Mouse (Mus musculus) forebrain, postnatal 0 days (tissue): ENCODE measurements around the gene Rom1. TPM values are rescaled to one million over a fixed set of nuclear protein-coding genes. Genes with fewer than 3 reads are reported as not detected.

Experiments
- ATAC-seq: fragments of 200-750 bp; cut with Nextera tagmentation; 2 replicates; pipeline ENCODE4 v1.8.0; 2017; ENCODE audit warnings: mild to moderate bottlenecking, moderate library complexity
- DNase-seq: peaks from one replicate; pipeline ENCODE4 v3.0.0-alpha.2; 2015
- H3K27ac ChIP-seq: fragments of 300-500 bp; sonication (generic); 2 replicates; pipeline ENCODE4 v1.5.1; 2014; ENCODE audit warnings: low read depth, mild to moderate bottlenecking, antibody characterized with exemption, low read length, moderate library complexity, mixed read lengths
- H3K27me3 ChIP-seq: fragments of 300-500 bp; sonication (generic); 2 replicates; pipeline ENCODE4 v1.6.1; 2014; ENCODE audit warnings: mild to moderate bottlenecking, low read length, mixed read lengths; ENCODE audit not compliant: insufficient read depth
- H3K36me3 ChIP-seq: fragments of 300-500 bp; sonication (generic); 2 replicates; pipeline ENCODE4 v1.6.1; 2014; ENCODE audit warnings: mild to moderate bottlenecking, moderate library complexity; ENCODE audit not compliant: insufficient read depth
- H3K4me1 ChIP-seq: fragments of 300-500 bp; sonication (generic); 2 replicates; pipeline ENCODE4 v1.6.1; 2014; ENCODE audit warnings: antibody characterized with exemption; ENCODE audit not compliant: insufficient read depth
- H3K4me2 ChIP-seq: fragments of 300-500 bp; sonication (generic); 2 replicates; pipeline ENCODE4 v1.6.1; 2014; ENCODE audit warnings: low read depth, mild to moderate bottlenecking, moderate library complexity
- H3K4me3 ChIP-seq: fragments of 300-500 bp; sonication (generic); 2 replicates; pipeline ENCODE4 v1.5.1; 2014; ENCODE audit warnings: low read depth, low read length, mixed read lengths
- H3K9ac ChIP-seq: fragments of 300-500 bp; sonication (generic); 2 replicates; pipeline ENCODE4 v1.6.1; 2014; ENCODE audit warnings: mild to moderate bottlenecking
- H3K9me3 ChIP-seq: fragments of 300-500 bp; sonication (generic); 2 replicates; pipeline ENCODE4 v1.6.1; 2016; ENCODE audit warnings: low read length
- CTCF ChIP-seq: sonication (generic); IDR thresholded peaks from 2 replicates; pipeline ENCODE4 v1.5.1; 2016; ENCODE audit warnings: antibody characterized with exemption, control low read depth, low read depth
- WGBS: fragments of 180-500 bp; shearing (Covaris S2); extraction: QIAGEN DNeasy Blood & Tissue Kit; methylation state at CpG from one replicate; pipeline ENCODE4 v1.1.7; 2014; 5-methylcytosine and 5-hydroxymethylcytosine counted together
- microRNA-seq, 2 experiments: library from miRNA; unstranded; fragments of <30 nt; microRNA quantifications; one replicate each; pipeline ENCODE4; 2016
- polyA plus RNA-seq: library from polyadenylated mRNA; unstranded; fragments of >200 nt; fragmentation: Nextera tagmentation; extraction: Ambion mirVana; gene quantifications from 2 replicates; pipeline ENCODE4 v1.2.1, GENCODE M21; 2015
- total RNA-seq: library from RNA; depleted of rRNA; stranded (reverse); fragments of >200 nt; gene quantifications from 2 replicates; pipeline ENCODE4 v1.2.3, GENCODE M21; 2014; rRNA removed

Rom1 gene
- total and polyA plus RNA-seq, 2 experiments from 2014 or later, result 3.3 to 3.5 TPM

GRCm38 (mm10) chr19:8881034-8881392, 48.1 kb downstream of the Rom1 start:
- WGBS, result 11% methylated on average over 3 of the region's 3 CpGs
- ATAC-seq, result peak; percentile 12; the same call in 1 of the 2 replicates
- Histone ChIP-seq H3K4me1 (0 out of 2 replicates have a peak, but pooled peaks cover 4% of the 10 kb centered on the region), H3K9me3 (no peaks in the 10 kb centered on the region), H3K27me3 (no peaks in the 10 kb centered on the region), H3K4me3 (peak overlapping the region; percentile 80), H3K36me3 (peaks cover 11% of the 10 kb centered on the region), H3K27ac (peak overlapping the region; percentile 85; the same call in 1 of the 2 replicates), H3K9ac (peak overlapping the region; percentile 85), H3K4me2 (peak overlapping the region; percentile 87)
- TF ChIP-seq CTCF, result no peak
- no peak for DNase-seq

- no peak for TF ChIP-seq CTCF
- peak; percentile 90 for DNase-seq
- no peaks in the 10 kb centered on the region for H3K27me3 ChIP-seq
- H3K9me3 ChIP-seq, result no peaks in the 10 kb centered on the region
- peaks cover 14% of the 10 kb centered on the region for H3K36me3 ChIP-seq
- peak within 1 kb of the TSS; percentile 85 for H3K9ac ChIP-seq
- peak within 1 kb of the TSS; percentile 87 for H3K4me2 ChIP-seq
- ATAC-seq, result peak; percentile 99
- peak within 1 kb of the TSS; percentile 80 for H3K4me3 ChIP-seq
- under 1% methylated on average over 42 of the region's 42 CpGs for WGBS
- H3K27ac ChIP-seq, result peak within 1 kb of the TSS; percentile 85
- 0 out of 2 replicates have a peak, but pooled peaks cover 4% of the 10 kb centered on the region for H3K4me1 ChIP-seq
These were observed 48.7 kb downstream of the Rom1 start, which contains the start of gene Uqcc3 for GRCm38 (mm10) chr19:8880311-8881033. TSS of gene Uqcc3 (minus strand) at chr19:8880923.

Small RNAs within 50 kb of the gene (microRNA-seq; reads per million reads assigned to microRNA genes)
- gene Mir5136, result 0 to 0.24 reads per million in 2 experiments

Other genes starting within 250 kb of the Rom1 start
Only the 30 nearest of the 32 such genes appear.
- 74.1 and 85.9 TPM in 2 replicates for gene Wdr74, start 193.5 kb downstream of the Rom1 start, total RNA-seq
- 98.7 and 113 TPM in 2 replicates for gene Wdr74, start 193.5 kb downstream of the Rom1 start, polyA plus RNA-seq
- not detected in 2 replicates for gene 1700092M07Rik, start 188.6 kb downstream of the Rom1 start, total RNA-seq
- 0.65 and 0.67 TPM in 2 replicates for gene 1700092M07Rik, start 188.6 kb downstream of the Rom1 start, polyA plus RNA-seq
- gene Stx5a, start 187.9 kb downstream of the Rom1 start, total RNA-seq, result 130 and 140 TPM in 2 replicates
- 86.4 and 97.6 TPM in 2 replicates for gene Stx5a, start 187.9 kb downstream of the Rom1 start, polyA plus RNA-seq
- gene Nxf1, start 172.3 kb downstream of the Rom1 start, total RNA-seq, result 81.7 and 114 TPM in 2 replicates
- 97.1 and 97.9 TPM in 2 replicates for gene Nxf1, start 172.3 kb downstream of the Rom1 start, polyA plus RNA-seq
- 236 and 241 TPM in 2 replicates for gene Tmem223, start 158.4 kb downstream of the Rom1 start, total RNA-seq
- 269 and 334 TPM in 2 replicates for gene Tmem223, start 158.4 kb downstream of the Rom1 start, polyA plus RNA-seq
- 17.4 and 19.6 TPM in 2 replicates for gene Tmem179b, start 154.9 kb downstream of the Rom1 start, total RNA-seq
- 22.4 and 22.6 TPM in 2 replicates for gene Tmem179b, start 154.9 kb downstream of the Rom1 start, polyA plus RNA-seq
- gene Taf6l, start 142.9 kb downstream of the Rom1 start, total RNA-seq, result 27.2 and 31.7 TPM in 2 replicates
- gene Taf6l, start 142.9 kb downstream of the Rom1 start, polyA plus RNA-seq, result 25.1 and 25.2 TPM in 2 replicates
- 89.3 and 99.3 TPM in 2 replicates for gene Polr2g, start 130.8 kb downstream of the Rom1 start, total RNA-seq
- 193 and 216 TPM in 2 replicates for gene Polr2g, start 130.8 kb downstream of the Rom1 start, polyA plus RNA-seq
- 7.0 and 7.3 TPM in 2 replicates for gene Zbtb3, start 126.8 kb downstream of the Rom1 start, total RNA-seq
- 4.3 and 5.0 TPM in 2 replicates for gene Zbtb3, start 126.8 kb downstream of the Rom1 start, polyA plus RNA-seq
- 71.9 and 72.6 TPM in 2 replicates for gene Ttc9c, start 110.0 kb downstream of the Rom1 start, total RNA-seq
- 34.1 and 44.4 TPM in 2 replicates for gene Ttc9c, start 110.0 kb downstream of the Rom1 start, polyA plus RNA-seq
- 28.2 and 38.3 TPM in 2 replicates for gene Hnrnpul2, start 109.3 kb downstream of the Rom1 start, total RNA-seq
- 3.9 and 5.3 TPM in 2 replicates for gene Hnrnpul2, start 109.3 kb downstream of the Rom1 start, polyA plus RNA-seq
- not detected in 2 replicates for gene AC129217.1, start 99.6 kb downstream of the Rom1 start, total RNA-seq
- not detected in 2 replicates for gene AC129217.1, start 99.6 kb downstream of the Rom1 start, polyA plus RNA-seq
- 81.5 and 91.5 TPM in 2 replicates for gene Bscl2, start 91.9 kb downstream of the Rom1 start, total RNA-seq
- 78.9 and 88.9 TPM in 2 replicates for gene Bscl2, start 91.9 kb downstream of the Rom1 start, polyA plus RNA-seq
- gene Gng3, start 90.2 kb downstream of the Rom1 start, total RNA-seq, result 68.0 and 78.5 TPM in 2 replicates
- 594 and 622 TPM in 2 replicates for gene Gng3, start 90.2 kb downstream of the Rom1 start, polyA plus RNA-seq
- 1.5 and 2.6 TPM in 2 replicates for gene Lrrn4cl, start 78.6 kb downstream of the Rom1 start, total RNA-seq
- 0.58 and 0.88 TPM in 2 replicates for gene Lrrn4cl, start 78.6 kb downstream of the Rom1 start, polyA plus RNA-seq
- 108 and 126 TPM in 2 replicates for gene Ubxn1, start 57.9 kb downstream of the Rom1 start, total RNA-seq
- 168 and 185 TPM in 2 replicates for gene Ubxn1, start 57.9 kb downstream of the Rom1 start, polyA plus RNA-seq
- gene Uqcc3, start 48.4 kb downstream of the Rom1 start, total RNA-seq, result 14.2 and 36.1 TPM in 2 replicates
- gene Uqcc3, start 48.4 kb downstream of the Rom1 start, polyA plus RNA-seq, result 59.1 TPM in 2 replicates
- 5.0 and 7.2 TPM in 2 replicates for gene Lbhd1, start 45.6 kb downstream of the Rom1 start, total RNA-seq
- 30.3 and 36.5 TPM in 2 replicates for gene Lbhd1, start 45.6 kb downstream of the Rom1 start, polyA plus RNA-seq
- not detected in 2 replicates for gene Gm49403, start 45.4 kb downstream of the Rom1 start, total RNA-seq
- gene Gm49403, start 45.4 kb downstream of the Rom1 start, polyA plus RNA-seq, result not detected in 2 replicates
- gene 1810009A15Rik, start 40.5 kb downstream of the Rom1 start, total RNA-seq, result 26.0 and 37.5 TPM in 2 replicates
- 31.9 and 45.7 TPM in 2 replicates for gene 1810009A15Rik, start 40.5 kb downstream of the Rom1 start, polyA plus RNA-seq
- gene Gm49416, start 40.4 kb downstream of the Rom1 start, total RNA-seq, result 0.95 TPM in 1 of 2 replicates, not detected in the other
- 1.4 TPM in 1 of 2 replicates, not detected in the other for gene Gm49416, start 40.4 kb downstream of the Rom1 start, polyA plus RNA-seq
- 26.1 and 29.9 TPM in 2 replicates for gene Ints5, start 36.4 kb downstream of the Rom1 start, total RNA-seq
- gene Ints5, start 36.4 kb downstream of the Rom1 start, polyA plus RNA-seq, result 23.6 and 26.8 TPM in 2 replicates
- 67.7 and 96.7 TPM in 2 replicates for gene Ganab, start 31.3 kb downstream of the Rom1 start, total RNA-seq
- 47.0 and 54.0 TPM in 2 replicates for gene Ganab, start 31.3 kb downstream of the Rom1 start, polyA plus RNA-seq
- gene B3gat3, start 9.0 kb downstream of the Rom1 start, total RNA-seq, result 99.6 and 120 TPM in 2 replicates
- 89.3 and 94.0 TPM in 2 replicates for gene B3gat3, start 9.0 kb downstream of the Rom1 start, polyA plus RNA-seq
- gene Eml3, start 196 bp upstream of the Rom1 start, total RNA-seq, result 5.1 and 7.3 TPM in 2 replicates
- 7.5 and 8.1 TPM in 2 replicates for gene Eml3, start 196 bp upstream of the Rom1 start, polyA plus RNA-seq
- gene Mta2, start 12.5 kb upstream of the Rom1 start, total RNA-seq, result 71.2 and 86.4 TPM in 2 replicates
- gene Mta2, start 12.5 kb upstream of the Rom1 start, polyA plus RNA-seq, result 87.8 and 91.3 TPM in 2 replicates
- gene Tut1, start 24.5 kb upstream of the Rom1 start, total RNA-seq, result 20.8 and 24.5 TPM in 2 replicates
- 14.8 and 17.6 TPM in 2 replicates for gene Tut1, start 24.5 kb upstream of the Rom1 start, polyA plus RNA-seq
- gene Eef1g, start 37.7 kb upstream of the Rom1 start, total RNA-seq, result 524 and 615 TPM in 2 replicates
- 250 and 269 TPM in 2 replicates for gene Eef1g, start 37.7 kb upstream of the Rom1 start, polyA plus RNA-seq
- 11.4 and 17.9 TPM in 2 replicates for gene Ahnak, start 59.9 kb upstream of the Rom1 start, total RNA-seq
- gene Ahnak, start 59.9 kb upstream of the Rom1 start, polyA plus RNA-seq, result 3.2 and 3.9 TPM in 2 replicates
- gene Scgb1a1, start 158.6 kb upstream of the Rom1 start, total RNA-seq, result not detected in 2 replicates
- not detected in 2 replicates for gene Scgb1a1, start 158.6 kb upstream of the Rom1 start, polyA plus RNA-seq